Mouse (Mus musculus) neural tube, embryonic 14.5 days (tissue): ENCODE results near the gene Inpp5d. TPM values are rescaled to one million over a fixed set of nuclear protein-coding genes. Genes with fewer than 3 reads are reported as not detected.

ENCODE experiments used
- ATAC-seq: fragments of 200-750 bp; cut with Nextera tagmentation; 2 replicates; pipeline ENCODE4 v1.8.0; 2017; ENCODE audit warnings: low read depth, mild to moderate bottlenecking, moderate TSS enrichment, moderate library complexity
- H3K27ac ChIP-seq: fragments of 300-500 bp; sonication (generic); 2 replicates; pipeline ENCODE4 v1.5.1; 2014; ENCODE audit warnings: low read depth, mild to moderate bottlenecking, control low read depth, low read length, moderate library complexity, mixed read lengths
- H3K27me3 ChIP-seq: fragments of 300-500 bp; sonication (generic); 2 replicates; pipeline ENCODE4 v1.6.1; 2014; ENCODE audit warnings: low read length; ENCODE audit not compliant: control insufficient read depth, insufficient read depth
- H3K36me3 ChIP-seq: fragments of 300-500 bp; sonication (generic); 2 replicates; pipeline ENCODE4 v1.6.1; 2014; ENCODE audit warnings: low read length, mixed read lengths; ENCODE audit not compliant: control insufficient read depth, insufficient read depth
- H3K4me1 ChIP-seq: fragments of 300-500 bp; sonication (generic); 2 replicates; pipeline ENCODE4 v1.6.1; 2014; ENCODE audit warnings: low read length; ENCODE audit not compliant: control insufficient read depth, insufficient read depth
- H3K4me2 ChIP-seq: fragments of 300-500 bp; sonication (generic); 2 replicates; pipeline ENCODE4 v1.6.1; 2014; ENCODE audit warnings: mild to moderate bottlenecking, low read depth, low read length, control low read depth
- H3K4me3 ChIP-seq: fragments of 300-500 bp; sonication (generic); 2 replicates; pipeline ENCODE4 v1.5.1; 2014; ENCODE audit warnings: low read depth, low read length, control low read depth, mixed read lengths
- H3K9ac ChIP-seq: fragments of 300-500 bp; sonication (generic); replicated peaks from 2 replicates; pipeline ENCODE4 v1.6.1; 2014; ENCODE audit warnings: low read depth, mild to moderate bottlenecking, control low read depth, low read length, mixed read lengths
- H3K9me3 ChIP-seq: fragments of 300-500 bp; sonication (generic); 2 replicates; pipeline ENCODE4 v1.6.1; 2016; ENCODE audit warnings: low read length; ENCODE audit not compliant: control insufficient read depth
- WGBS: fragments of 180-500 bp; shearing (Covaris S2); extraction: QIAGEN DNeasy Blood & Tissue Kit; methylation state at CpG from one replicate; pipeline ENCODE4 v1.1.7; 2014; 5-methylcytosine and 5-hydroxymethylcytosine counted together
- polyA plus RNA-seq: library from polyadenylated mRNA; unstranded; fragments of >200 nt; fragmentation: Nextera tagmentation; extraction: Ambion mirVana; gene quantifications from 2 replicates; pipeline ENCODE4 v1.2.1, GENCODE M21; 2014

The Inpp5d gene
- polyA plus RNA-seq, 1 experiment from 2014 or later: 3.1 TPM

DNA sequence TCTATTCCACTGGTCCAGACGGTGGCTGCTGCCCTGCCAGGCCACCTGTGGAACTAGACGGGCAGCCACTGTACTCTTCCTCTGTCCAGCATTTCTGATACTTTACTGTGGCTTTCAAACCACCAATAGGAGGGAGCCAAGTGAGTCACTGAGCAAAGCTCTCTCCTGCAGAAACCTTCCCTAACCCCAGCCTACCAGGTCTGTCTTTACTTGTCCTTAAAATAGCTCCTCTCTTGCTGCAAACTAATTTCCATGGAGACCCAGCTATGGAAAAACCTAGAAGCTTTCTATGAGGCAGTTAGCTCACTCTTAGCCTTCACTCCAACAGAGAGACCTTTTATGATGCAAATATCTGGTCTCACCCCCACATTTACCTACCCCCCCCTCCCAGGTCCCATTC, 102.0 kb downstream of the Inpp5d start:
- Histone ChIP-seq H3K4me1 (no peaks in the 10 kb centered on the region), H3K4me3 (no peak overlapping the region), H3K4me2 (no peak overlapping the region), H3K36me3 (no peaks in the 10 kb centered on the region), H3K9ac (no peak overlapping the region), H3K27ac (no peak overlapping the region), H3K9me3 (no peaks in the 10 kb centered on the region), H3K27me3 (no peaks in the 10 kb centered on the region)
- WGBS: 65% methylated on average over 2 of the region's 2 CpGs
- ATAC-seq: no peak

DNA sequence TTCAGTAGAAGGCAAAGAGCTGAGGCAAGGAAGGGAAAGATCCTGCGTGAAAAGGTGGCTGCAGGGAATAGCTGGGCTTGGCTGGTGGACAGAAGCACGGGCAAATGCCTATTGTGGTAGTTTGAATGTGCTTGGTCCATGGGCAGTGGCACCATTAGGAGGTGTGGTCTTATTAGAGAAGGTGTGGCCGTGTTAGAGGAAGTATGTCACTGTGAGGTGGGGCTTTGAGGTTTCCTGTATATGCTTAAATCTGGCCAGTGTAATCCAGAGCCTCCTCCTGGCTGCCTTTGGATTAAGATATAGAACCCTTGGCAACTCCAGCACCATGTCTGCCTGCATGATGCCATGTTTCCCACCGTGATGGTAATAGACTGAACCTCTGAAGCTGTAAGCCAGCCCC, 103.2 kb downstream of the Inpp5d start:
- no peaks in the 10 kb centered on the region for H3K9me3 ChIP-seq
- H3K4me1 ChIP-seq: no peaks in the 10 kb centered on the region
- H3K27ac ChIP-seq: no peak overlapping the region
- H3K4me3 ChIP-seq: no peak overlapping the region
- no peaks in the 10 kb centered on the region for H3K27me3 ChIP-seq
- no peak overlapping the region for H3K9ac ChIP-seq
- no peak overlapping the region for H3K4me2 ChIP-seq
- WGBS: 76% methylated on average over 4 of the region's 4 CpGs
- ATAC-seq: no peak
- H3K36me3 ChIP-seq: no peaks in the 10 kb centered on the region

- Histone ChIP-seq H3K9ac (no peak overlapping the region), H3K36me3 (no peaks in the 10 kb centered on the region), H3K4me3 (no peak overlapping the region), H3K4me1 (no peaks in the 10 kb centered on the region), H3K27me3 (no peaks in the 10 kb centered on the region), H3K4me2 (no peak overlapping the region), H3K27ac (no peak overlapping the region), H3K9me3 (no peaks in the 10 kb centered on the region)
- ATAC-seq: no peak
- WGBS: 78% methylated on average over 2 of the region's 2 CpGs
Observed at GRCm38 (mm10) chr1:87729070-87729469, 109.0 kb downstream of the Inpp5d start.

GRCm38 (mm10) chr1:87729850-87730249, 109.7 kb downstream of the Inpp5d start:
- Histone ChIP-seq H3K4me1 (no peaks in the 10 kb centered on the region), H3K4me2 (no peak overlapping the region), H3K9me3 (no peaks in the 10 kb centered on the region), H3K4me3 (no peak overlapping the region), H3K27me3 (no peaks in the 10 kb centered on the region), H3K36me3 (no peaks in the 10 kb centered on the region), H3K9ac (no peak overlapping the region), H3K27ac (no peak overlapping the region)
- no peak for ATAC-seq
- WGBS: 83% methylated on average over 6 of the region's 6 CpGs

DNA sequence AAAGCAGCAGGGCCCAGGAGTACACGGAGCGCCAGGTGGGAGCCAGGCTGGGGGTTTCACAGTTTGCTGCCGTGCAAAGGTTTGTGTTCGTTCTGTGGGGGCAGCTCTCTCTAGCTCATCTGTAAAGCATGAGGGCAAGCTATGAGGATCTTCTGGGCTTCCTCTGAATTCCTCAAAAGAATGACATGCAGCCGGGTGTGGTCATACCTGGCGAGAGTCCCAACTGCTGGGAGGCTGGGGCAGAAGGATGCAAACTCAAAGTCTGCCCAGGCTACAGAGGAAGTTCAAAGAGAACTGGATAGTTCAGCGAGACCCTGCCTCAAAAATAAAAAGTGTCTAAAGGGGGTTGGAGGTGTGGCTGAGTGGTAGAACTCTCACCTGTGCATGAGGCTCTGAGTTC, 110.2 kb downstream of the Inpp5d start:
- 90% methylated on average over 7 of the region's 7 CpGs for WGBS
- H3K4me3 ChIP-seq: no peak overlapping the region
- H3K4me1 ChIP-seq: no peaks in the 10 kb centered on the region
- ATAC-seq: no peak
- H3K27ac ChIP-seq: no peak overlapping the region
- H3K9me3 ChIP-seq: no peaks in the 10 kb centered on the region
- no peak overlapping the region for H3K9ac ChIP-seq
- no peaks in the 10 kb centered on the region for H3K27me3 ChIP-seq
- no peaks in the 10 kb centered on the region for H3K36me3 ChIP-seq
- no peak overlapping the region for H3K4me2 ChIP-seq

- Histone ChIP-seq H3K4me1 (no peaks in the 10 kb centered on the region), H3K27me3 (no peaks in the 10 kb centered on the region), H3K4me2 (no peak overlapping the region), H3K36me3 (no peaks in the 10 kb centered on the region), H3K27ac (no peak overlapping the region), H3K9me3 (no peaks in the 10 kb centered on the region), H3K9ac (no peak overlapping the region), H3K4me3 (no peak overlapping the region)
- ATAC-seq: no peak
- WGBS: 90% methylated on average over 5 of the region's 5 CpGs
Observed at GRCm38 (mm10) chr1:87733212-87733611, 113.1 kb downstream of the Inpp5d start.

GRCm38 (mm10) chr1:87734153-87734552, 114.0 kb downstream of the Inpp5d start:
- ATAC-seq: no peak
- H3K9ac ChIP-seq: no peak overlapping the region
- H3K9me3 ChIP-seq: no peaks in the 10 kb centered on the region
- H3K4me2 ChIP-seq: no peak overlapping the region
- no peaks in the 10 kb centered on the region for H3K36me3 ChIP-seq
- no peaks in the 10 kb centered on the region for H3K4me1 ChIP-seq
- no peaks in the 10 kb centered on the region for H3K27me3 ChIP-seq
- 85% methylated on average over 3 of the region's 3 CpGs for WGBS
- no peak overlapping the region for H3K4me3 ChIP-seq
- no peak overlapping the region for H3K27ac ChIP-seq

- Histone ChIP-seq H3K4me1 (no peaks in the 10 kb centered on the region), H3K4me3 (no peak overlapping the region), H3K27ac (no peak overlapping the region), H3K9me3 (no peaks in the 10 kb centered on the region), H3K36me3 (no peaks in the 10 kb centered on the region), H3K9ac (no peak overlapping the region), H3K4me2 (no peak overlapping the region), H3K27me3 (no peaks in the 10 kb centered on the region)
- WGBS: 87% methylated on average over 6 of the region's 6 CpGs
- no peak for ATAC-seq
Observed at GRCm38 (mm10) chr1:87740584-87741290, 120.6 kb downstream of the Inpp5d start.

DNA sequence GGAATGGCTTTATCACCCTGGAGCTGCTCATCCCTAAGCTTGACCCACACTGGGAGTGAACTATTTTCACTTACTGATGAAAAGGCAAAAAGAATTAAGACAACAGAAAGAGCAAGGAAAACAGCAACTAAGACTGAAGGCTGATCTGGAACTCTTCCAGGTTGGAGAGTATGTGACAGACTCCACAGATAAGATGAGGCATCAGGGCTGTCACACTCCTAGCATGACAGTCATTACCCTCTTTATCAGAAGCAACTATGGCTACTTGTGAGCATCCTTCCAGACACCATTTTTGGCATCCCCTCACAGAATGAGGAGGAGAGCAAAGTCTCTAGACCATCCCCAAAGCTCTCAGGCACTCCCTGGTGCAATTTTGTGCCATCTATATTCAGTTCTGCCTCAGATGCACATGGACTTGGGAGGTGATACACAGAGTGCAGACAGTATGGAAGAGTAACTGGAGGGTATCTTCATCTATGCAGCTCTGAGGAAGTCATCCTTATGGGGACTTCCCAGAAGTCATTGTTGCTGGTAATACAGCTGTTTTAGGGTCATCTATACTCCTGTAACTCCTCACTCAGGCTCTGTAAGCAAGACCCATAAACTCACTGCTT, 129.4 kb downstream of the Inpp5d start:
- Histone ChIP-seq H3K4me3 (no peak overlapping the region), H3K27ac (no peak overlapping the region), H3K36me3 (no peaks in the 10 kb centered on the region), H3K4me2 (no peak overlapping the region), H3K9me3 (no peaks in the 10 kb centered on the region), H3K9ac (no peak overlapping the region), H3K27me3 (no peaks in the 10 kb centered on the region), H3K4me1 (no peaks in the 10 kb centered on the region)
- no peak for ATAC-seq
